Mouse (Mus musculus): Measurements from ENCODE around the gene Atmin. TPM values are rescaled to one million over a fixed set of nuclear protein-coding genes. Genes with fewer than 3 reads are reported as not detected.

Atmin gene
- polyA plus RNA-seq (2014; fragmentation: Illumina TruSeq; extraction: RNeasy Lipid Tissue Mini Kit (QIAGEN cat#74804); ENCODE audit: low read depth, low replicate concordance), result 18.3 TPM

DNA sequence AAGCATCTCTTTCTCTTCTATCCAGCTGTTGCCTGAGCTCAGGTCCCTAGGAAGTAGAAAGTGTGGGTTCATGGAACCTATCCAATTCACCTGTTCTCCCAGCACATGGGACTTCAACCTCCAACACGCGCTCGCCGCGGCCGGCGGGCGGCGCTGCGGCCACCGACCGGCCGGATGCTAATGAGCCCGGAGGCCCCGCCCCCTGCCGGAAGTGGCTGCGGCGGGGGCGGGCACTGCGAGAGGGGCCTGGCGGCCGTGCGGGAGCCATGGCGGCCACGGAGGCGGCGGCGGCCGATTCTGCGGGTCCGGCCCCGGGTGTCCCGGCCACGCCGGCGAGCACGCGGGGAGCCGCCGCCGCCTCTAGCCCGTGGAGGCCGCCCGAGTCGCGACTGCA is at the start of gene Atmin:
TSS of gene Atmin (plus strand) at position 233 of the 394 bp plus-strand sequence.

DNA sequence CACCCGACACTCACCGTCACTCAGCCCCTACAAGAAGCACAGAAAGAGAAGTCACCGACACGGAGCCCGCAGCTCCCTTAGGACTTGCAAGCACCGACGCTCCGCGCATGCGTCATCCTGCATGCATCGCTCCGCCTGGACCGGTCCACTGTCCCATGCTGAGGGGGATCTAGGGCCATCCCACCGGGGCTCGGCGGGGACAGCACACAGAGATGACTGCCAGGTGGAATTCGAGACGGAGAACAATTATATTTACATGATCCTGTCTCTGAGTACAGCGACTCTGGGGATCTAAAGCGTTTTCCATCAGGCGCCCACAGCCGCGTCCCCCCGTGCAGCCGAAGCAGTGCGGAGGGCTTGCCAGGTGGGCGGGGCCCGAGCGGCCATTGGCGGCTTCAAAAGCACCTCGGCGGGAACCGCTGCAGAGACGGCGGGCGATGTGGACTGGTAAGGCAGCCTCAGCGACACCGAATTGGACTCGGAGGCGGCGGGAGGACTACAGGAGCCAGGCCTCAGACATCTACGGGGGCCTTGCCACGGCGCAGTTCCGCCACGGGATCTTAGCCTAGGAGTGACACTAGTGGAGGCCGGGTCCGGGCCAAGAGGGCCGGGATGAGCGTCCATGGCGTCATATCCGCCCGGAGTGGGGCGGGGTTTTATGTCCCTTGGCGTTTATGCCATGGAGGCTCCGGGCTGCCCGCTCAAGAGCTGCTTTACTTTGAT is 21.7 kb upstream of the Atmin start, which contains the start of the genes Cmc2 and Cenpn:
TSS of gene Cmc2 (minus strand) at position 119 of the 723 bp plus-strand sequence.
TSS of gene Cenpn (plus strand) at position 394 of the 723 bp plus-strand sequence.

DNA sequence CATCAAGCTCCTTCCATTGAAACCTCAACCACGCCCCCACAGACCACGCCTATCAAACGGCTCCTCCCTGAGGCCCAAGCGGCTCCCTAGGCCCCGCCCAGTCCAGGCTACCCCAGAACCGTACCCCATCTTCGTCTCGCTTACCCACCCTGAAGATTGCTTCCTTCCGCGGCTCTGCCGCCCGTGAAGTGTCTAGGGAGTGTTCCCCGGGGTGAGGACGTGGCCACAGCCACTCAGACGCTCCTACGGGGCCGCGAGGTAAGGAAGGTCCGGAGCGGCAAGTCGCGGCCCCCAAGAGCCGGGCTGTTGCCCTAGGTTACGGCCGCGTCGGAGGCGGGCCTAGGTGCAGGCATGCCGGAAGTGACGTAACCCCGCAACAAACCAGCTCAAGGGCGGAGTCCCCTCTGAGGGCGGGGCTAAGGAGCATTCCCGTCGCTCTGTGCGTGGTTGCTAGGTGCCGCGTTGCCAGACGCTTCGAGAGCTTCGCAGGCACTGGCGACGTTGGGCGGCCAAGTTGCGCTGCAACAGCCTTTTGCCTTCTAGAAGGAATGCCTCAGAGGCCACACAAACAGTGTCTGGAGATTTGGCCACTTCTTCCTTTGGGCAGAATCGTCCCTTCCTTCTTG is 35.6 kb downstream of the Atmin start, which contains the start of gene 1700030J22Rik:
TSS of gene 1700030J22Rik (minus strand) at position 329 of the 626 bp plus-strand sequence.

DNA sequence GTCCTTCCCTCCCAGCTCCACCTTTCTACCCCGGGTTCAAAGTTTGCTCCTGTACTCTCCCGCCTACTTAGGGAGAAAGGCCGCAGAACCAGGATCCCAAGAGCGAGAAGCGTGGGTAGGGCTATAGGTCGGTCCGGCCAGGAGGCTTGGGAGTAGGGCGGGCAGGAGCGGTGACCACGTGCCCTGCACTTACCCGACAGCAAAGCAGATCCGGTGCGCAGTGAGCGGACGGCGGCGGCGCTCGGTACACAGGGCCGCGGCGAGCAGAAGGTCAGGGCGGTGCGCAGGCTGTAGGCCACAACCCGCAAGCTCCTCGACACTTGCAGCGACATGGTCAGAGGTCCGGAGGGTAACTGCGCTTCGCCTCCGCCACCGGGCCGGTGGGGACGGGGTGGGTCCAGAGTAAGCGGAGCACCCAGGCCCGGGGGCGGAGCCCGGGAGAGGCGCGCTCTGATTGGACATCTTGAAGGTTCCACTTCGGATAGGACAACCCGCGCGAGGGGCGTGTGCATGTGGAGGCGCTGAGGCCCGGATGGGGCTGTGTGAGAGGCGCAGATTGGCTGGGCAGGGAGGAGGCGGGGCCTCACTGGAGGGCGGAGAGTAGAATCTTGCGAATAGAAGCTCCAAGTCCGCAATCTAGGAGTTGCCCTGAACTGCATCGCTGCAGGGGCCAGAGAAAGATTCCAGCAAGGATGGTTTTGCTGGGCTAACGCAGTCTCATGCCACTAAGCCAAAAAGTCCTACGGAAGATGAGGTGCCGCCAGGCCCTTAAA is 50.1 kb downstream of the Atmin start, which contains the start of gene Gcsh:
TSS of gene Gcsh (minus strand) at position 443 of the 773 bp plus-strand sequence.

Other genes starting within 250 kb of the Atmin start
- 0.83 TPM for gene Cdyl2, start 210.4 kb upstream of the Atmin start, polyA plus RNA-seq (2014; fragmentation: Illumina TruSeq; extraction: RNeasy Lipid Tissue Mini Kit (QIAGEN cat#74804); ENCODE audit: low read depth, low replicate concordance)
- gene Cmc2, start 21.9 kb upstream of the Atmin start, polyA plus RNA-seq (2014; fragmentation: Illumina TruSeq; extraction: RNeasy Lipid Tissue Mini Kit (QIAGEN cat#74804); ENCODE audit: low read depth, low replicate concordance), result 4.4 TPM
- gene Cenpn, start 21.7 kb upstream of the Atmin start, polyA plus RNA-seq (2014; fragmentation: Illumina TruSeq; extraction: RNeasy Lipid Tissue Mini Kit (QIAGEN cat#74804); ENCODE audit: low read depth, low replicate concordance), result 191 TPM
- gene 1700030J22Rik, start 35.6 kb downstream of the Atmin start, polyA plus RNA-seq (2014; fragmentation: Illumina TruSeq; extraction: RNeasy Lipid Tissue Mini Kit (QIAGEN cat#74804); ENCODE audit: low read depth, low replicate concordance), result 118 TPM
- gene Gcsh, start 50.1 kb downstream of the Atmin start, polyA plus RNA-seq (2014; fragmentation: Illumina TruSeq; extraction: RNeasy Lipid Tissue Mini Kit (QIAGEN cat#74804); ENCODE audit: low read depth, low replicate concordance), result 26.9 TPM
- 0.41 TPM for gene Pkd1l2, start 139.1 kb downstream of the Atmin start, polyA plus RNA-seq (2014; fragmentation: Illumina TruSeq; extraction: RNeasy Lipid Tissue Mini Kit (QIAGEN cat#74804); ENCODE audit: low read depth, low replicate concordance)
- gene Bco1, start 152.5 kb downstream of the Atmin start, polyA plus RNA-seq (2014; fragmentation: Illumina TruSeq; extraction: RNeasy Lipid Tissue Mini Kit (QIAGEN cat#74804); ENCODE audit: low read depth, low replicate concordance), result 20.7 TPM
- 2.8 TPM for gene Gan, start 214.7 kb downstream of the Atmin start, polyA plus RNA-seq (2014; fragmentation: Illumina TruSeq; extraction: RNeasy Lipid Tissue Mini Kit (QIAGEN cat#74804); ENCODE audit: low read depth, low replicate concordance)

Measured in testis, adult 10 weeks (tissue).